Mouse (Mus musculus) B cell, adult 2 months (primary cell): ENCODE data around the gene Lzic.
A peak's percentile ranks its signal among the peaks of the same experiment; 100 is the strongest.

Experiments
- DNase-seq, 2 experiments: peaks; one replicate each; pipeline ENCODE4 v3.0.0; 2022

Gene Lzic

DNA sequence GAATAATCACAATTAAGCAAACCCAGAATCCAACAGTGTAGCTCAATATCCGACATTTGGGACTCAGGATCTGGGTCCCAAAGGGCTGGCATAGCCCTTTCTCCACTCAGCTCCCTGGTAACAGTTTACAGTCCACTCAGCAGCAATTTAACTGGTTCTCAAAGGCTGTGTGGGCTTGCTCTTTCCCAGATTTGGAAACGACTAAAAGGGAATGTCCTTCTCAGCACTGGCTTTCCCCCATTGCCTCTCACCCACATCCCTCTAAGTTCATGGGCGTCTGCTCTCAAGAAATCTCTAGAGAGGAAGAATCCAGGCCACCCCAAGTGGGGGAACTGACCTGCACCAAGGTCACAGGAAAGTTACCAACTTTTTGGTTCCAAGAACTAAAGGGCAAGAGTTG is 463 bp upstream of the Lzic start:
- no peak for DNase-seq

DNA sequence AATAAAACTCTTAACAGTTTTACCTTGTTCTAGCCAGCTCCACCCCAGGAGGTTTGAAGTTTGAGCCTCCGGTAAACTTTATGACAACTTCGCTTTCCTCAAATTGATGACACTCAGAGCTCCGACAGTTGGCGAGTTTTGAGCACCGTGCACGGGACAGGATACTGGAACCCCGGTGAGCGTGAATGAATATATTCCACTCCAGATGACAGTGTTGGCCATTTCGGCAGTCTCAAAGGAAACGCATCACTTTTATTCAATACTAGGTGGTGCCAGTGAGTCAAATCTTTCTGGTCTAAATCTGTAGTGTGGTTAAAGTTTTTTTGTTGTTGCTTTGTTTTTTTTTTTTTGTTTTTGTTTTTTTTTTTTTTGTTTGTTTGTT is 787 bp downstream of the Lzic start:
- peak; percentile 43 to 49 for DNase-seq

DNA sequence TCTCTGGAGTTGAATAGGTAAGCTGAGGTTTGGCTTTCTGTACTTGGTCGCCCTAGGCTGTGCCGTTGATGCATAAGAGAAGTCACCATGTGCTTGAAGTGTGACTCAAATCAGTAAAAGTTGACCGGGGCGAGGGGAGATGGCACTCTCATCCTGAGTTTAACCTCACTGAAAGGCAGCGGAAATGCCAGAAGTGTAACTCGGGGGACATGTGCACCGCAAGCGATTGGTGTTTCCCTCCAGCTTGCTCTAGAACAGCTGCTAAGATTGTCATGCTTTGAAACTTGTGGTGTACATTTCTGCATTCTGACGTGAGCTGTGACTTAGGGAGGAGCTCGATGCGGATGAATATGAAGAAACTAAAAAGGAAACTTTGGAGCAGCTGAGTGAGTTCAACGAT is 2.7 kb downstream of the Lzic start:
- DNase-seq, result no peak

DNA sequence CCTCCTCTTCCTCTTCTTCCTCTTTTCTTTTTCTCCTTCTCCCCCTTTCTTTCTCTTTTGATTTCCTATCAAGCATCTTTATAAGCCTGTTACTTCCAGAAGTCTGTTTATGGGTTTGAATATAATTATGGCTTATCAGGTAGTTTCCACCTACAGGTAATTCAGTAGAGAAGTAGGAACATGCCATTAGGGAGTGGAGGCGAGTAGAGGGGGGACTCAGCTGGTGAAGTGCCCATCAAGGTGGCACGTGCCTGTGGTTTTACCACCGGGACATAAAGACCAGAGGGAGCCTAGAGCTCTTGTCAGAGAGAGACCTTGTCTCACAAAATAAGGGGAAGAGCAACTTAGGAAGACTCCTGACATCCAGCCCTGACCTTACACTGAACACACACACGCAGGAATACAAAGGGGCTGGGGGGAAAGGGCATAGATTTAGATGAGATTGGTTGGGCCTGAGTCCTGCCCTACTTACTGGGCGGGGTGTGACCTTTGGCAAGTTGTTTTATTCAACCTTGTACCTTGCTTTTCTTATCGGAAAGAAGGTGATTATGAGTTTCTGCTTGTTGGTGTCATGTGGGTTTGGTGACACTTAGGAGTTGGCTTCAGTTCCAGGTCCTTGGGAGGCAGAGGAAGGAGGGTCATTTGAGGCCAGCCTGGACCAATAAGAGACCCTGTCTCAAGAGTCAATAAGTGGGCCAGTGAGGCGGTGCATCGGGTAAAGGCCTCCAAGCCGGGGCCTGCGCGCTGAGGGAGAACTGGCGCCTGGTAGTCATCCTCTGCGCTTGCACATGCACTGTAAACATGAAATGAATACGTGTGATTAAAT is 4.6 kb downstream of the Lzic start:
- no peak for DNase-seq

DNA sequence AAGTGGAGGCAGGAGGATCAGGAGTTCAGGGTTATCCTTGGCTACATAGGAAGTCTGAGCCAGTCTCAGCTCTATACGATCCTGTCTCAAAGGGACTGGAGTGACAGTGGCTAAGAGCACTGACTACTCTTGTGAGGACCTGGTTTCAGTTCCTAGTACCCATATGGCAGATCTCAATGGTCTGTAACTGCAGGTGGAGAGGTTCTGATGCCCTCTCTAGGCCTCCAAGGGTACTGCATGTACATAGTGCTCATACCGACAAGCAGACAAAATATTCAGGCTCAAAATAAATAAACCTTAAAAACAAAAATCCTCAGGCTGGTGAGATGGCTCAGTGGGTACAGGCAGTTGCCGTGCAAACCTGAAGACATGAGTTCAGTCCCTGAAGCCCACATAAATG is 6.1 kb downstream of the Lzic start:
- peak; percentile 19 to 28 for DNase-seq

DNA sequence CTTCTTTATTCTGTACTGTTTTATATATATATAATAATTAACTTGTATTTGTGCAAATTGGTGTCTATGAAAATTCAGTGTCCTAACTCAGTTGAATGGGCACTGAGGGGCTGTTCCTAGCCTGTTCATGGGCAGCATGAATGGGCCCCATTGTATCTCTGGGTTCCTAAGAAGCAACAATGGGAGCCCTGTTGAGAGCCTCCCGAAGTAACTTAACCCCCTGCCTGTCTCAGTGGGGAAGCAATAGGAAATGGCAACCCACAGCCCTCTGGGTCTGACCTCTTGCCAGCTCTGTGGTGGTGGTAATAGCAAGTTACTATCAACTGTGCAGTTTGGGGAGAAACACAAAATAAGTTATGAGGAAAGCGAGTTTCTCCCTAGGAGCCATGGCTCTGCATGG is 11.6 kb downstream of the Lzic start:
- DNase-seq, result no peak

DNA sequence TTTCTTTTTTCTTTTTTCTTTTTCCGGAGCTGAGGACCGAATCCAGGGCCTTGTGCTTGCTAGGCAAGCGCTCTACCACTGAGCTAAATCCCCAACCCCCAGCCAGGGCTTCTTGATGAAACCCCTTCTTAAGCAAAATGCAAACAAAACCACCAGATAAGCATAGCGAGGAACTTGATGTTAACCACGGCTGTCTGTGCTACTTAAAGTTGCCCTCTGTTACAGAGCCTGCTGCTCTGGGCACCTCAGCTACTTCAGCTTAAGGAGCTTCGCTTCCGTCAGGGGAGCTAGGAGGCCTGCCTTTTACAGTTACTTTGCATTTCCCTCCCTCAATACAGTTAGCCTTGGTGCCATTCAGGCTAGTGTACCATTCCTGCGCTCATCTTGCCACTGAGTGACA is 13.9 kb downstream of the Lzic start:
- DNase-seq, result no peak

DNA sequence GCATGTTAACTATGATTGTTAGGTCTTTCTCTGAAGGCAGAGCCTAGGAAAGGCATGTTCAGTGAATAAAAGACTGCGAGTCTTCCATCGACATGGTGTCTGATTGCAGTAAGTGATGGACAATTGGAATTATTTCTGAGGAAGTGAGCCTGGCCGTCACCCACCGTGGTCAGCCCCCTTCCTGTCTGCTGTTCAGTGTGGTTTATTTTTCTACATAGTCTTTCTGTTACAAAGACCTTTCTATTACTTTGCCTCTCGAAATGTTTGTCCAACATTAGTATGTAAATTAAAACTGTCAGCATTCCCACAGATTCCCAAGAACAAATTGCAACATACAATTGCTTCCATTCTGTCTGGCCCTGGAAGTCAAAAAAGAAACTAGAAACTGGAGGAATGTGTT is 14.8 kb downstream of the Lzic start:
- no peak for DNase-seq

DNA sequence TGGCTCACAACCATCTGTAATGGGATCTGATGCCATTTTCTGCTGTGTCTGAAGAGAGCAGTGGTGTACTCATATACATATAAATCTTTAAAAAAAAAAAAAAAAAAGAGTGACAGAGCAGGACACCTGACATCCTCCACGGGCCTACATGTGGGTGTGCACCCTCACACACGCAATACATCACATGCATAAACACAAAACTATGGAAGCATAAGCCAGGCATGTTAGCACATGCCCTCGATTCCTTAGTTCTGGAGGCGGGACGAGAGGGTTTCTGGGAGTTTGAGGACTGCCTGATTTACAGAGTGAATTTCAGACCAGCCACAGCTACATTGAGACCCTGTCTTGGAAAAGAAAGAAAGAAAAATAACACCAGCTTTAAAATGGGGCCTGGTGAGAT is 19.3 kb downstream of the Lzic start:
- no peak for DNase-seq

DNA sequence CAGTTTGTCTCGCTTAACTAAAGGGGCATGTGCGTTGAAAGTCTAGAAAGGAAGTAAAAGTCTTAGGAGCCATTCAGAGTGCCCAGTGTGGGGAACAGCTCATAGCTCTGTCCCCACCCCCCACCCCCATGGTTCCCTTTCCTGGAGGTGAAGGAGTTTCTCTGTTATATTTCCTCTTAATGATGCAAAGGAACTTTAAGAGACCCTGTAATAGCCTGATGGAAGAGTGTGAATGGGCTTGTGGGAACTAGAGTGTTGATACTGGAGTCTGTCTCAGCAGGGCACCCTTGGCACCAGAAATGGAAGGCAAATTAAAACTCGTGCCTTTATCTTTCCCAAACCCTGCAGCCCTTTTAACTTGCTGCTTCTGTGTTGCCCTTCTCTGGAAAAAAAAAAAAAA is 19.8 kb downstream of the Lzic start:
- no peak for DNase-seq

DNA sequence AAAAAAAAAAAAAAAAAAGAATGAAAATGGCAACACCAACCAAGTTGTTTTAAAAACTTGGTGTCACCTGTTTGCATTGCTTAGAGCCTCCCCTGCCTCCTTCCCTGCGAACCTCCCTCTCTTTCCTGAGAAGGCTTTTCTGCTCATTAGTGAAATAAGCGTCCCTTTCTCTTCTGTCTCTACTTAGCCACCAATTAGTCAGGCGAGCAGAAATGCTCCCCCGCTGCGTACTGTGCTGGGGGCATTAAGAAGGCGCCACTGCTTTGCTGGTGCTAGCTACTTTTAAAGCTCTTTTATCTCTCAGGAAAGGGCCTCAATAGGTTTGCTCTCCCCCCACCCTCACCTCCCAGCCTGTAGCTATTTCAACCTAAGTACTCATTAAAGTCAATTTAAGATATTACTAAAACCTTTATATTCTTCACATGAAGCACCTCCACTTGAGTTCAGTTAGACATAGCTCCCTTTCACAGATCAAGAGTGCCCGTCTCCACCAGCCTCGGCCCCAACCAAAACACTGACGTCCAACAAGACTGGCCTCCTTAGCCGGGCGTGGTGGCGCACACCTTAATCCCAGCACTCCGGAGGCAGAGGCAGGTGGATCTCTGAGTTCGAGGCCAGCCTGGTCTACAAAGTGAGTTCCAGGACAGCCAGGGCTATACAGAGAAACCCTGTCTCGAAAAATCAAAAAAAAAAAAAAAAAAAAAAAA is 20.4 kb downstream of the Lzic start:
- no peak for DNase-seq

DNA sequence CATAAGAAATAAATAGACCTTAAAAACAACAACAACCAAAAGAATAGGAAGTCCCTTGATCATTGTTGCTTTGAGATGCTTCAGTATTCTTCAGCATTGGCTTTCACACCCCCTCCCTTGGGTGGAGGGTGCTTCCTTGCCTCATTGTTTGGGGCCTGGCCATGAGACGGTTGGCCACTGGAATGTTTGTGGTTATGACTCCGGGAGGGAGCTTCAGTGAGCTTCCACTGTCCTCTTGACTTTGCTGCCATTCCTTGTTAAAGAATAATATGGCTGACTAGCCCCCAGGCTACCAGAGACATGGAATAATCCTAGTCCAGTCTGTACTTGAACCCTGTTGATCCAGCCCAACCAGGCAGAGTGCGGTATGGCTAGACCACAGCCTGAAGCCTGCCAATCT is 21.9 kb downstream of the Lzic start:
- no peak for DNase-seq

DNA sequence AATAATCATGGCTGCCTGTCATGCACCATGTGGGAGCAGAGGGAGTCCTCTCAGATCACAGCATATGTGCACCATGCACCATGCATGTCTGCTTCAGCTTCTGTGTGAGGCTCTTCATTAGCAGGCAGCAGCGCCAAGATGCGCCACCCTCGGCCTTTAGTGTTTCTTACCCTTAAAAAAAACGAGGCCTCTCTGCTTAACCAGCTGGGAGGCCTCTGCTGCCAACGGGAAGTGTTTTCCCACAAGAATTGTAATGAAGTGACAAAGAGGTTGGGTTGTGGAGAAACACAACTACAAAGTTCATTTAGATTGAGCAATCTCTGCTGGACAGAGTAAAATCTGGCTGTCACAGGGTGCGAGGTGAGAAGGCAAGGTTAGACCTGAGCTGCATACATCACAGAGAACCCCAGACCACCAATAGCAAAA is 26.2 kb downstream of the Lzic start:
- no peak for DNase-seq

DNA sequence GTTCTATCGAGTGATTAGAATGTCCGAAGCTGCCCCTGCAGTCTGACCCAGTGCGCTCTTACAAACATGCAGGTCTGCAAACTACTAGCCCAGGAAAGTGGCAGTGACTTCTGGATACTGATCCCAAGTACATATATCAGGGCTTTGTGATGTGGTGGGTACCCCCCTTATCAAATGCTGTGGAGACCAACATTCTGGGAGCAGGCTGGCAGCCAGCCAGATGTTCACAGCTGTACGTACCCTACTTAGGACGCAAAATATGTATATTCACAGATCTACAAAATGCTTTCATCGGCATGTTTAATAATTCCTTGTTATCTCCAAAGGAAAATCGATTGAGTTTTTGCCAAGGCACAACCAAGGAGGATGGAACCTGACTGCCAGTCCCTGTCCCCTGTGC is 27.0 kb downstream of the Lzic start:
- DNase-seq, result no peak

DNA sequence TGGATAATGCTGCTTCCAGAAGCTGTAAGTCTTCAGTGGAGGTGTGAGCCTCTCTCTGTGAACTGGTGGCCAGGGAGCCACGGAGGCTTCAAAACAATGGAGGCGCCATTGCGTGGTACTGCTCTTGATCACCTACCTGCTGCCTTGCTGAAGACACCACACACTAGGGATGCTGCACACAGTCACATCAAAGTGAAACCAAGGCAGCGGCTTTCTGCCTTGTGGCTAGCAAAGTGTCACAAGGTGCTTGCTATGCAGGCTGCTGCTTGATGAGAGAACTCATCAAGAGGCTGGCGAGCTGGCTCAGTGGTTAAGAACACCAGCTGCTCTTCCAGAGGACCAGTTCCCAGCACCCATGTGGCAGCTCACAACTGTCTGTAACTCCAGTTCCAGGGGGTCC is 30.7 kb downstream of the Lzic start:
- no peak for DNase-seq

DNA sequence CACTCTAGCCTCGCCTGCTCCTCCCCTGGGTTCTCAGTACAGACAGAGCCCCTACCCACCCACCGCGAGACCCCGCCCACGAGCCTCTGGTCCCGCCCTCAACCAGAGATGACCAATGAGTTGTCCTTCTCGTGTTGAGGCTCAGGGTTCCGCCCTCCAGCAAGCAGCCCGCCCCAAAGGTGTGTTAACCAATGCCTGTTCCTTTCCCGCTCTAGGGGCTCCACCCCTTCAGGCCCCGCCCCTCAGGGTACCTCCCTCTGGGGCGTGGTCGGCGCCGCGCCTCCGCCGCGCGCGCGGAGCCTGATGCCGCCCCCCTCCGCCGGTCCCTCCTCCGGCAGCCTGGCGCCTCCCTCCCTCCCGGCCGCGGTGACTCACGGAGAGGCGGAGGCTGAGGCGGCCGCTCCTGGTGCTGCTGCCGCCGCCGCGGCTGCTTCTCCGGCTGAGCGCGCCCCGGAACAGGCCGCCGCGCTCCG is 32.9 kb downstream of the Lzic start, which contains the start of gene Ctnnbip1:
TSS of gene Ctnnbip1 (plus strand) at position 369 of the 473 bp plus-strand sequence.
- peak; percentile 99 for DNase-seq

DNA sequence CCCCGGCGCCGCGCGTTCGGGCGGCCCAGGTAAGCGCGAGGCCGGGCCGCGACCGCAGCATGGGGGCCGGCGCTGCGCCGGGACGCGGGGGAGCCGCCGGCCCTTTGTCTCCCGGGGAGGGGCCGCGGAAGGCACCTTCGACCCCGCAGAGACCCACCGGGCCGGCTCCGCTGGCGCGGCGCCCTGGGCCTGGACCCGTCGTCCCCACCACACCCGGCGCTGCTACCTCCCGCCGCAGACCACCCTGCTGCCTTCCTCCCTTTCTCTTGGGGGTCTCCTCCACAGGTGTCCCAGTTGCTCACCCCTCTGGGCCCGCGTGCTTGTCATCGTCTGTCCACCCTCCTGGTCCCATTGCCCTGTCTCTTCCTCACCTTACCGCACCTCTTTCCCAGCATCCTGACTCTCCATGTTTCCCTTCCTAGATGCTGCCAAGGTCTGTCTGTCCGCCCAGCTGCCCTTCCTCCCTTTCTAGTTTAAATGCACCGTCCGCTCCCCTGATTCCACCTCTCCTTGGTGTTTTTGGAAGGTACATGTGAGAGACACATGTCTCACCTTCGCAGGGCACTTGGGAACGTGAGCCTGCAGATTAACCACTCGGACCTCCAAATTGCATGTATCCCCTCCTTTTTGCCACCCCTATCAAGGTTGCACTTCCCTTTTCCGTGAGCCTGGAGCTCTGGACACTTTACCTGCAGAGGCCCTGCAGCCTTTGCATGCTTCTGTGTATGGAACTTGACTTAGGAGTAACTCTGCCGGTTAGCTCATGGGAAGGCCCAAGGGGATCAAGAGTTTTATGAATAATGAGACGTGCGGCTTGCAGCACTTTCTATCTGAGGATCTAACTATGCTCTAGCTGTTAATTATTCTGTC is 33.6 kb downstream of the Lzic start:
- peak in 1 of 2 experiments; percentile 16 for DNase-seq

DNA sequence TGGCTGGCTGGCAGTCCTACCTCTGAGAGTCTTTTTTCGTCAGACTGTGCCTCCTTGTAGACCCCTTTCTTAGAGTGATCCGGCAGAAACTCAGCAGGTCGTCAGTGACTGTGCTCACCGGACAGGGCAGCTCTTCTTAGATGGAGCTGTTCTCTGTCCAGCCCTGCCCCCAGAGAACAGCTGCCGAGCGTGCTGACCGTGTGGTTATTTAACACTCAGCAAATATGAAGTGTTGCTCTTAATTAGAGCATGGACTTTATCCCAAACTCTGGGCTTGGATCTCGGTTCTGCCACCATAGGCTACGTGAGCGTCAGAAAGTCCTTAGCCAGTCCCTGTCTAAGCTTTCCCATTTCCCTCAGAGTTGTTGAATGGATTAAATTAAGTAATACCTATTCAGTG is 36.2 kb downstream of the Lzic start:
- no peak for DNase-seq

DNA sequence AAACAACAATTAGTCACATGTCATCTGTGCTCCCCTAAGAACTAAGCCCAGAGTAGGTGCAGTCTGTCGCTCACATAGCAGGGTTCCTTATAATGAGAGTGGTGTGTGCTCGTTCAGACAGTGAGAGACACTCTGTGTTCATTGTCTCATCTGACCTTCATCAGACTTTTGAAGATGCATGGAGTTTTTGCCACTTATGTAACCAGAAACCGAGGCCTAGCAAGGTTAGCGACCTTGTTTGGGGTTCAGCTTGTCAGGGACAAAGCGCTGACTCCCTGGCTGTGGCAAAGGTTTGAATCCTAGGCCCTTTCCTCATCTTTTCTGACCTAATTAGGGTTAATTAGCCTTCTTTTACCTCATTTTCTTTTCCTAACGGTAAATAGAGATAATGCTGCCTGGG is 38.9 kb downstream of the Lzic start:
- DNase-seq, result no peak

DNA sequence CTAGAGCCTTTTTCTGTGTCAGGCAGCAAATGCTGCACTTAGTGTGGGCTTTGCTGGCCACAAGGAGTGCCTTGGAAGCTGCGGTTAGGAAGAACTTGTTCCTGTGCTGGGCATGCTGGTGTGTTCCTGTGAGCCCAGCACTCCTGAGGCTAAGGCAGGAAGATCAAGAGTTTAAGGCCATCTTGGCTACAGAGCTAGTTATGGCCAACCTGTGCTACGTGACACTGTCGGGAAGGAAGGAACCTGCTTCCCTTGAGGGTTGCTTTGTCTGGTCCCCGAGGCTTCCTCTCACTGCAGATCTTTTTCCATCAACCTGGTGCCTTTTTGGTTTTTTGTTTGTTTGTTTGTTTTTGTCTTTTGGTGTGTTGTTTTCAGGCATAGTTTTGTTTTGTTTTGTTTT is 40.1 kb downstream of the Lzic start:
- no peak for DNase-seq

DNA sequence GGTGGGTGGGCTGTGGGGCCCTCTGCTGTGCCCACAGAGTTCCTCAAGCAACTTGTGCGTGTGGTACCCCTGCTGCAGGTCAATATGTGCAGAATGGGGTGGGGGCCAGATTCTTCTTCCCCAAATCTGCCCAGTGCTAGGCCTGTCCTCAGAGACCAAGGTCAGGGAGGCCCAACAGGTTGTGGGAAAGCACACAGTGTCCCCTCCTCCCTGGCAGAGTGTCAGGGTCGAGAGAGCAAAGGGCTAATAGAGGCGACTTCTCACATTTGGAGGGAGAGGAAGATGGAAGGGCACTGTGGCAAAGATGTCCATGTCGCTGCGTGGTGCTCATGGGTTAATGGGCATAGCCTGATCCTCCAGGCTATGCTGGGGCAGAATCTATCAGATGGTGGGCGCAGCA is 40.8 kb downstream of the Lzic start:
- DNase-seq, result no peak

DNA sequence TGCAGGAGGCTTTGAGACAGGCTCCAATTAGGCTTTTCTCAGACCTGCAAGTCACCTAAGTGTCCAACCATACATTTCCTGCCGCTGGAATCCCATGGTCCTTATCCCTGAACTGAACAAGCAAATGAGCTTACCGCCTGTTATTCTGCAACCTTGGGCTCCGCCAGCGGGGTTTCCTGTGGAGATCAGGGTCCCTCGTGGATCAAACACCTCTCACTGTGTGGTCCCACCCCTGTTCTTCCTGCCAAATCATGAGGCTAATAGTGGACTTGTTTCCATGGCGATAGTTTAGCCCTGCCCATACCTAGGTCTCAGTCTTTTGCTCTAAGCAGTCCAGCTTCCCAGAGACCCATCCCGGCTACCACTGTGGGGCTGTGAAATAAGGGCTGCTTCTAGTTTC is 41.3 kb downstream of the Lzic start:
- DNase-seq, result no peak

DNA sequence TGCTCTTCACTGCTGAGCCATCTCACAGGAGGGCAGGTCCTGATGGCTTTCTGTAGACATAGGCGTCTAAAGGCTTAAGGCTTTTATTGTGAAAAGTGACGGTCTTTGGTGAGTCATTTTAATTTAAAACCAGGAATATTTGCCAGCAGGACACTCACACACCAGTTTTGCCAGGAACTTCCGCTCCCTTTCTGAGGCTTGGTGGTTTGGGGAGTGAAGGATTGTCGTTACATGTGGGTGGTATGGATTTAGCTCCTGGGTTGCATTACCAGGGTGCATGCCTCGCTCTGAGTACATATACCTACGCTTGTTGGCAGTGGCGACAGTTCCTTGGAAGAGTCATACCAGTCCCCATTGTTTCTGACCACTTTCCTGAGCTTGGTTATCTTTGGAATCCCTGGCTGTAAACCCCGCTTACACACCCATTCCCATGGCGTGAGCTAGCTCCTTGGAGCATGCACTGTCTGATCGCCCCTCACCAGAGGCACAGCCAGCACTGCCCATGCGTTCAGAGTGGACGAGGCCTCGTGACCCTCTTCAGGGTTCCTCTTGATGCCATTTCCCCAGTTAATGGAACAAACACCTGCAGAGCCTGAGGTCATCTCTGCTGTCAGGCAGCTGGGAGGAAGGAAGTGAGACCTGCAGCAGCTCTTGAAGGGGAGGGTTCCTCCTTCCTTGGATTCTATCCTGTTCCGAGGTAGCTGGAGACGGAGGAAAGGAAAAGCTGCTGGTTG is 42.8 kb downstream of the Lzic start:
- no peak for DNase-seq
